Mouse (Mus musculus) liver, adult 10 weeks (tissue): Measurements from ENCODE around the gene Abhd17c. TPM values are rescaled to one million over a fixed set of nuclear protein-coding genes. Genes with fewer than 3 reads are reported as not detected.

ENCODE experiments used
- polyA plus RNA-seq: library from polyadenylated mRNA; stranded (reverse); fragments of 350-450 nt; fragmentation: Illumina TruSeq; extraction: RNeasy Lipid Tissue Mini Kit (QIAGEN cat#74804); gene quantifications from one replicate; pipeline ENCODE4 v1.2.3, GENCODE M21; 2014; ENCODE audit warnings: low read depth, low replicate concordance

The Abhd17c gene
- 78.5 TPM for polyA plus RNA-seq

GRCm38 (mm10) chr7:84151001-84151959, at the start of gene Abhd17c:
Abhd17c (minus strand) TSS chr7:84151893.

GRCm38 (mm10) chr7:84086039-84086829, 65.5 kb downstream of the Abhd17c start, which contains the start of gene Cemip:
Cemip (minus strand) TSS chr7:84086502.

Other genes with a start within 250 kb of the Abhd17c start
- not detected for gene Cemip, start 65.4 kb downstream of the Abhd17c start, polyA plus RNA-seq